Mouse (Mus musculus) embryonic facial prominence, embryonic 12.5 days (tissue): ENCODE measurements around the gene Gm21985. TPM values are rescaled to one million over a fixed set of nuclear protein-coding genes. Genes with fewer than 3 reads are reported as not detected.
"Not testable (repeated sequence)": the region's sequence is repeated elsewhere in the genome, so short reads cannot be mapped to it uniquely, and the experiment has no call there.

ENCODE experiments used
- ATAC-seq: fragments of 200-750 bp; cut with Nextera tagmentation; 2 replicates; pipeline ENCODE4 v1.8.0; 2017; ENCODE audit not compliant: insufficient number of reproducible peaks, insufficient read depth, low FRiP score, low TSS enrichment
- H3K27ac ChIP-seq: fragments of 300-500 bp; sonication (generic); 2 replicates; pipeline ENCODE4 v1.5.1; 2016; ENCODE audit warnings: mild to moderate bottlenecking
- H3K27me3 ChIP-seq: fragments of 300-500 bp; sonication (generic); 2 replicates; pipeline ENCODE4 v1.6.1; 2016; ENCODE audit warnings: mild to moderate bottlenecking, moderate library complexity
- H3K36me3 ChIP-seq: fragments of 300-500 bp; sonication (generic); 2 replicates; pipeline ENCODE4 v1.6.1; 2016; ENCODE audit warnings: mild to moderate bottlenecking
- H3K4me1 ChIP-seq: fragments of 300-500 bp; sonication (generic); 2 replicates; pipeline ENCODE4 v1.6.1; 2016
- H3K4me2 ChIP-seq: fragments of 300-500 bp; sonication (generic); replicated peaks from 2 replicates; pipeline ENCODE4 v1.6.1; 2016; ENCODE audit warnings: mild to moderate bottlenecking, moderate library complexity
- H3K4me3 ChIP-seq: fragments of 300-500 bp; sonication (generic); 2 replicates; pipeline ENCODE4 v1.5.1; 2016; ENCODE audit warnings: mild to moderate bottlenecking
- H3K9ac ChIP-seq: fragments of 300-500 bp; sonication (generic); 2 replicates; pipeline ENCODE4 v1.6.1; 2016; ENCODE audit warnings: mild to moderate bottlenecking, moderate library complexity
- H3K9me3 ChIP-seq: fragments of 300-500 bp; sonication (generic); 2 replicates; pipeline ENCODE4 v1.6.1; 2016; ENCODE audit warnings: mild to moderate bottlenecking, moderate library complexity
- WGBS: fragments of 180-500 bp; shearing (Covaris S2); methylation state at CpG from one replicate; pipeline ENCODE4 v1.1.7; 2016; 5-methylcytosine and 5-hydroxymethylcytosine counted together
- polyA plus RNA-seq: library from polyadenylated mRNA; unstranded; fragments of >200 nt; fragmentation: Nextera tagmentation; extraction: Ambion mirVana; gene quantifications from 2 replicates; pipeline ENCODE4 v1.2.1, GENCODE M21; 2016

Gm21985 gene
- polyA plus RNA-seq, 1 experiment from 2014 or later: not detected

DNA sequence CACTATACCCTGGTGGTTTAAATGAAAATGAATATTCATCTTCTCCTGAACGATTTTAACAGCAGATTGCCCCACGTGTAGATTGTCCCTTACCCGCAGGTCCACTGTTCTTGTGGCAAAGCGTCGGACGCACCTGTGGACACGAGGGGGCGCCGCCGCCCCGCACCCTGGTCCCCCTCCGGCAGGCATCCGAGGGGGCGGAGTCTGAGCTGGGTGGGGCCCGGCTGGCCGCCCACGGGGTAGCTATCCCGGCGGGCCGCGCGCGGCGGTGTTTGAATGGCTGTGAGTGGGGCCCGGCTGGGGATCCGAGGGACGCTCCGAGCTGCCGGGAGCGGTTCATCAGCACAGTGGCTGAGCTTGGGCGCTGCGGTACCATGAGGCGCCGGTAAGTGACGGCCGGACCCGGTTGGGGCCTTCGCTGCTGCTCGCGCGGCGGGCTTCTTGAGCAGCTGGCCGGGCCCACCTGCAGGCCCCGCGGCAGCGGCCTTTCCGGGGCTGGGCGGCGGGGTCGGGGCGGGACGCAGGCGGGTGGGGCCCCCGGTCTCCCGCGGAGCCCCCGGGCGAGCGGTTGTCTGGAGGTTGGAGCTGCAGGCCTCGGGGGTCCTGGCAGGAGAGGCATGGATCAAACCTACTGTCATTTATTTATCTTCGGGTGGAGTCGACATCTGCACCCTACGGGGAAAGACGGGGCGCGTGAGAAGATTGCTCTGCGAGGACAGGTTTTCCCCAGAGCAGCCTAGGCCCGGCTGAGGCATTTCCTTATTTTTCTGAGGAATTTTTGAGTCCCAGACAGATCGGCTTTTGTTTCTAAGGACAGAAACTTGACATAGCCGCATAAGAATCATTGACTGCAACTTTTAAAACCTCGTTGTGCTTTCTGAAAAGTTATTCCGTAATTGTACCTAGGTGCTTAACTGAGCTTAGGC is 113.1 kb downstream of the Gm21985 start, which contains the start of gene Katnbl1:
Gene Katnbl1, plus strand, starts transcription at position 239 of the 926 bp plus-strand sequence.
- Histone ChIP-seq H3K4me3 (peak within 1 kb of the TSS; percentile 93), H3K27ac (peak within 1 kb of the TSS; percentile 89), H3K4me1 (peaks cover 9% of the 10 kb centered on the region; the same call in 1 of the 2 replicates), H3K27me3 (no peaks in the 10 kb centered on the region), H3K9ac (peak within 1 kb of the TSS; percentile 95), H3K9me3 (no peaks in the 10 kb centered on the region), H3K36me3 (no peaks in the 10 kb centered on the region), H3K4me2 (peak within 1 kb of the TSS; percentile 67)
- under 1% methylated on average over 72 of the region's 72 CpGs for WGBS
- peak; percentile 99 for ATAC-seq

DNA sequence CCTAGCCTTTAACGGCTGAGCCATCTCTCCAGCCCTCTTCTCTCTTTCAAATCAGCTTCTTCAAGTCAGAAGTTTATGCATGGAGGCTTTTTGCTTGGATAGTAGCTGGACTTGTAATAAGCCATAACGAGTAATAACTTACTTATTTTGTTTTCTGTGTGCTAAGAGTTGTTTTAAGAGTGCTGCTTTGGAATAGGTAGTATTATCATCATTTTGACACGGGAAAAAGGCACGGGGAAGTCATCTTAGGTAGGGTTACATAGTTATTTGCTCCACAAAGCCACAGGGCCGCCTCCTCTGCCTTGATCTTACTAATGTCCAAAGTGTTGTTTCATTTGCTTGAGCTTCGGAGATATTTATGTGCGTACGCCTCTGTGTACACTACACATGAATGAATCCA is 114.0 kb downstream of the Gm21985 start:
- no peak for ATAC-seq
- Histone ChIP-seq H3K36me3 (no peaks in the 10 kb centered on the region), H3K4me3 (peak overlapping the region; percentile 93), H3K27ac (no peak overlapping the region), H3K4me2 (peak overlapping the region; percentile 67), H3K27me3 (no peaks in the 10 kb centered on the region), H3K9ac (peak overlapping the region; percentile 95), H3K4me1 (peaks cover 9% of the 10 kb centered on the region; the same call in 1 of the 2 replicates), H3K9me3 (no peaks in the 10 kb centered on the region)
- 47% methylated on average over 8 of the region's 8 CpGs for WGBS

DNA sequence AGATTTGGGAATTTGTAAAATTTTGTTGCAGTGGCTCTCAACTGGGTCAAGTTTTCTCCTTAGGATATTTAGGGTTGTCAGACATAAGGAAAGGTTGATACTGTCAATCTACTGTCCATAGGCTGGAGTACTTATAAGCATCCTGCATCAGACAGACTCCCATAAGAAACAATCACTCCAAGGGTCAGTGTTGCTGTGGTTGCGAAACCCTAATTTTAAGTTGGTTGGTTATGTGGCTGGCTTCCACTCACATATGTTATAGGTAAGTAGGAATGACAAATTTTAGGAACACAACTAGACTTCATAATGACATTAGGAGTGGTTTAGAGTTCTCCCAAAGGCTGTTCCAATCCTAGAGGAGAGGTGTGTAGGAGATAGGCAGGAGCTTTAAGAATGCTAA is 115.1 kb downstream of the Gm21985 start:
- 91% methylated on average over 1 of the region's 1 CpGs for WGBS
- Histone ChIP-seq H3K36me3 (no peaks in the 10 kb centered on the region), H3K27me3 (no peaks in the 10 kb centered on the region), H3K9me3 (no peaks in the 10 kb centered on the region), H3K4me1 (peaks cover 9% of the 10 kb centered on the region; the same call in 1 of the 2 replicates), H3K4me3 (no peak overlapping the region), H3K27ac (no peak overlapping the region), H3K4me2 (0 out of 2 replicates have a peak overlapping the region, but pooled peaks have one; percentile 67), H3K9ac (no peak overlapping the region)
- ATAC-seq: no peak

DNA sequence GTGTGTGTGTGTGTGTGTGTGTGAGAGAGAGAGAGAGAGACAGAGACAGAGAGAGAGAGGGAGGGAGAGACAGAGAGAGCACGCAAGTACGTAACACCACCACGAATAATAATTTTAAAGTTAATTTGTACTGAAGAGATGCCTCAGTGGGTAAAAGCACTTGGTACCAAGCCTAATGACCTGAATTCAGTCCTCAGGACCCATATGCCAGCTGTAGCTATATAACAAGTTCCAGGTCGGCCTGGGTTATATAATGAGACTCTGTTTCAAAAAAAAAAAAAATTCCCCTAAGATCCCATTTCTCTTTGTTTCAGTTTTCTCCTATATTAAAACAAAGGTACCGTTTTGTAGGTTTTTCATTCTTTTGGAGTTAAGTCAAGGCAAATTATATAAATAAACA is 124.7 kb downstream of the Gm21985 start:
- H3K36me3 ChIP-seq: no peaks in the 10 kb centered on the region
- no peaks in the 10 kb centered on the region for H3K27me3 ChIP-seq
- H3K27ac ChIP-seq: no peak overlapping the region
- no peak overlapping the region for H3K4me3 ChIP-seq
- ATAC-seq: no peak
- 83% methylated on average over 5 of the region's 5 CpGs for WGBS
- no peak overlapping the region for H3K9ac ChIP-seq
- H3K4me1 ChIP-seq: peaks cover 2% of the 10 kb centered on the region; the same call in 1 of the 2 replicates
- H3K9me3 ChIP-seq: no peaks in the 10 kb centered on the region
- no peak overlapping the region for H3K4me2 ChIP-seq

DNA sequence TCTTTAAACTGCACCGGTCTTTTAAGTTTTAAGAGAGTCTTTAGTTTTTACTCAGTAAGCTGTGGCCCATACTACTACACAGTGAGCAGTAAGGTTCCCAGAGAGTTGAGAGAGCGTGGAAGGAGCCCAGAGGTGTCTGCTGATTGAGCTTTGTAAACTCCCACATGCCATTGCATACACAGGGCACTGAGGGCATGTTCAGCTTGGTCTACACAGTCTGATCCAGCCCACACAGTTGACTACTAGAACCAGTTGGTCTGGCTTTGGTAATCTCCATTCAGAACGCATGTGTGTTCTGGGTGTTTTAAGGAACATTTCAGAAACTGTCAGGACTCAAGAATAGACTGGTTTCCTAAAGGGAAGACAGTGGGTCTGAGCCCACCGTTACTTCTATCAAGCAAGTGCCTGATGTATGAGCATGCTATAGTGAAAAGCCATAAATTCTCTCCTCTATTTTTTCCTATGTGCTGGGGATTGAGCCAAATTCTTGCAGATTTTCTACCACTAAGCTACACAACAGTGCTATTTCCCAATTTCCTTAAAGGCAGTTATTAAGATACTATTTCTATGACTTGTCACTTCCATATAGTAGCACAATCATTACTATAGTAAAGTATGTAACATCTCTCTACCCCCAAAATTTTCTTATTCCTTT is 125.4 kb downstream of the Gm21985 start:
- no peak for ATAC-seq
- peaks cover 2% of the 10 kb centered on the region; the same call in 1 of the 2 replicates for H3K4me1 ChIP-seq

DNA sequence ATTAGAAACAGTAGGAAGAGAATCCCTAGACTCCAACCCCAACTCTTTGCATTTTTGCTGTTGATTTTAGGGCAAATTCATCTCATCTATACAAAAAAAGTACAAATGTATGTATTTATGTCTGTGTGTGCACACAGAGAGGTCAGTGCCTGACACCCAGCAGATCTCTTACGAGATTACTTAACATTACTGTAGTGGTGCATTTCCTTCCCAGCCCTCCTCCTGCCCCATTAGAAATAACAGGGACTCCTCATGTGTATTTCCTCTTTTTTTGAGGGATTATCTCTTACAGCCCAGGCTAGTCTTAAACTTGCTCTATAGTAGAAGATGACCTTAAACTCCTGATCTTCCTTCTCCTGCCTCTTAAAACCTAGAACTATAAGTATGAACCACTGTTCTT is 126.6 kb downstream of the Gm21985 start:
- Histone ChIP-seq H3K4me3 (no peak overlapping the region), H3K9ac (no peak overlapping the region), H3K4me1 (peaks cover 2% of the 10 kb centered on the region; the same call in 1 of the 2 replicates), H3K27me3 (no peaks in the 10 kb centered on the region), H3K36me3 (no peaks in the 10 kb centered on the region), H3K9me3 (no peaks in the 10 kb centered on the region), H3K4me2 (no peak overlapping the region), H3K27ac (no peak overlapping the region)
- WGBS: 83% methylated on average over 1 of the region's 1 CpGs
- no peak for ATAC-seq

More for the DNA sequence above, 125.4 kb downstream of the Gm21985 start:
- H3K4me2 ChIP-seq: no peak overlapping the region
- no peaks in the 10 kb centered on the region for H3K9me3 ChIP-seq
- H3K27me3 ChIP-seq: no peaks in the 10 kb centered on the region
- H3K4me3 ChIP-seq: no peak overlapping the region
- 89% methylated on average over 4 of the region's 4 CpGs for WGBS
- no peaks in the 10 kb centered on the region for H3K36me3 ChIP-seq
- H3K27ac ChIP-seq: no peak overlapping the region
- no peak overlapping the region for H3K9ac ChIP-seq

GRCm38 (mm10) chr2:112393958-112394357 is 127.8 kb downstream of the Gm21985 start:
- no peak overlapping the region for H3K27ac ChIP-seq
- no peak for ATAC-seq
- no peak overlapping the region for H3K4me2 ChIP-seq
- H3K9ac ChIP-seq: no peak overlapping the region
- no peaks in the 10 kb centered on the region for H3K9me3 ChIP-seq
- no peaks in the 10 kb centered on the region for H3K36me3 ChIP-seq
- no peak overlapping the region for H3K4me3 ChIP-seq
- H3K27me3 ChIP-seq: no peaks in the 10 kb centered on the region
- peaks cover 2% of the 10 kb centered on the region; the same call in 1 of the 2 replicates for H3K4me1 ChIP-seq

DNA sequence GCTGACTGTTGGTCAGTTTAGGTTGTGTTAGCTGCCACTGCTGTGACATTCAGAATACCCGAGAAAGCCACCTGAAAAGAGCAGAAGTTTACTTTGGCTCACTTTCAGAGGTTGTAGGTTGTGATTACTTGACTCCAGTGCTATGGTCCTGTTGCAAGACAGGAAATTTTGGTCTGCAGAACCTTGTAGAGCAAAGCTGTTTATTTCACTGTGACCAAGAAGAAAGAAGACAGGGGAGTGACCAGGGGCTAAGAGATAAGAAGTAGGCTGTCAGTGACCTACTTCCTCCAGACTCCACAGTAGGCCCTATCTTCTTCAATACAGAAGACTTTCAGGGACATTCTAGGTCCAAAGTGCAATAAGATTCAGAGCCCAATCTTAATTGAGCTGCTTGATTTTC is 130.5 kb downstream of the Gm21985 start:
- Histone ChIP-seq H3K27ac (no peak overlapping the region), H3K4me3 (no peak overlapping the region), H3K27me3 (no peaks in the 10 kb centered on the region), H3K4me2 (no peak overlapping the region), H3K4me1 (no peaks in the 10 kb centered on the region), H3K36me3 (no peaks in the 10 kb centered on the region), H3K9ac (no peak overlapping the region), H3K9me3 (no peaks in the 10 kb centered on the region)
- WGBS: 70% methylated on average over 1 of the region's 1 CpGs
- no peak for ATAC-seq

- H3K4me3 ChIP-seq: no peak overlapping the region
- ATAC-seq: no peak
- no peaks in the 10 kb centered on the region for H3K27me3 ChIP-seq
- WGBS: 78% methylated on average over 3 of the region's 3 CpGs
- no peak overlapping the region for H3K4me2 ChIP-seq
- H3K9me3 ChIP-seq: no peaks in the 10 kb centered on the region
- H3K9ac ChIP-seq: no peak overlapping the region
- peaks cover 25% of the 10 kb centered on the region for H3K36me3 ChIP-seq
- no peak overlapping the region for H3K27ac ChIP-seq
- H3K4me1 ChIP-seq: no peaks in the 10 kb centered on the region
Measured at GRCm38 (mm10) chr2:112407030-112407429, 140.9 kb downstream of the Gm21985 start.

- Histone ChIP-seq H3K36me3 (no peaks in the 10 kb centered on the region), H3K27me3 (no peaks in the 10 kb centered on the region), H3K4me1 (no peaks in the 10 kb centered on the region), H3K27ac (no peak overlapping the region), H3K9ac (no peak overlapping the region), H3K4me2 (no peak overlapping the region), H3K9me3 (no peaks in the 10 kb centered on the region), H3K4me3 (no peak overlapping the region)
- WGBS: 70% methylated on average over 3 of the region's 3 CpGs
- ATAC-seq: no peak
Measured at GRCm38 (mm10) chr2:112425308-112425707, 159.2 kb downstream of the Gm21985 start.

DNA sequence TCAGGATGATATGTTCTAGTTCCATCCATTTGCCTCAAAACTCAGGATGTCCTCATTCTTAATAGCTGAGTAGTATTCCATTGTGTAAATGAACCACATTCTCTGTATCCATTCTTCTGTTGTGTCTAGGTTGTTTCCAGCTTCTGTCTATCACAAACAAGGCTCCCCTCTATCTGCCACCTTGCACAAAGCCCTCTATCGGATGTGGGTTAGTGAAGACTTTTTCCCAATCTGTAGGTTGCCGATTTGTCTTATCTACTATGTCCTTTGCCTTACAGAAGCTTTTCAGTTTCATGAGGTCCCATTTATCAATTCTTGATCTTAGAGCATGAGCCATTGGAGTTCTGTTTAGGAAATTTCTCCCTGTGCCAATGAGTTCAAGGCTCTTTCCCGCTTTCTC is 162.4 kb downstream of the Gm21985 start:
- not testable (repeated sequence) for H3K27ac ChIP-seq, H3K9ac ChIP-seq, H3K9me3 ChIP-seq, ATAC-seq, H3K4me3 ChIP-seq, H3K36me3 ChIP-seq, H3K4me2 ChIP-seq, H3K4me1 ChIP-seq, H3K27me3 ChIP-seq
- WGBS: 91% methylated on average over 3 of the region's 3 CpGs

GRCm38 (mm10) chr2:112429665-112430064 is 163.6 kb downstream of the Gm21985 start:
- no peaks in the 10 kb centered on the region for H3K36me3 ChIP-seq
- H3K4me2 ChIP-seq: no peak overlapping the region
- H3K9ac ChIP-seq: no peak overlapping the region
- no peaks in the 10 kb centered on the region for H3K4me1 ChIP-seq
- no peak overlapping the region for H3K27ac ChIP-seq
- H3K4me3 ChIP-seq: no peak overlapping the region
- H3K27me3 ChIP-seq: no peaks in the 10 kb centered on the region
- H3K9me3 ChIP-seq: no peaks in the 10 kb centered on the region
- no peak for ATAC-seq
- 90% methylated on average over 4 of the region's 4 CpGs for WGBS
